Mouse (Mus musculus) forebrain, embryonic 13.5 days (tissue): ENCODE data around the gene Igsf23. TPM values are rescaled to one million over a fixed set of nuclear protein-coding genes. Genes with fewer than 3 reads are reported as not detected.

ENCODE experiments used
- ATAC-seq: fragments of 200-750 bp; cut with Nextera tagmentation; 2 replicates; pipeline ENCODE4 v1.8.0; 2017
- H3K27ac ChIP-seq: fragments of 300-500 bp; sonication (generic); 2 replicates; pipeline ENCODE4 v1.5.1; 2015; ENCODE audit warnings: inconsistent platforms, mild to moderate bottlenecking, moderate library complexity
- H3K27me3 ChIP-seq: fragments of 300-500 bp; sonication (generic); 2 replicates; pipeline ENCODE4 v1.6.1; 2015; ENCODE audit warnings: mild to moderate bottlenecking, inconsistent platforms
- H3K36me3 ChIP-seq: fragments of 300-500 bp; sonication (generic); 2 replicates; pipeline ENCODE4 v1.6.1; 2015; ENCODE audit warnings: mild to moderate bottlenecking, inconsistent platforms; ENCODE audit not compliant: poor library complexity, severe bottlenecking
- H3K4me1 ChIP-seq: fragments of 300-500 bp; sonication (generic); 2 replicates; pipeline ENCODE4 v1.6.1; 2015; ENCODE audit warnings: inconsistent platforms
- H3K4me2 ChIP-seq: fragments of 300-500 bp; sonication (generic); 2 replicates; pipeline ENCODE4 v1.6.1; 2015; ENCODE audit warnings: inconsistent platforms, mild to moderate bottlenecking, moderate library complexity
- H3K4me3 ChIP-seq: fragments of 300-500 bp; sonication (generic); 2 replicates; pipeline ENCODE4 v1.5.1; 2015; ENCODE audit warnings: mild to moderate bottlenecking, inconsistent platforms
- H3K9ac ChIP-seq: fragments of 300-500 bp; sonication (generic); 2 replicates; pipeline ENCODE4 v1.6.1; 2015; ENCODE audit warnings: mild to moderate bottlenecking, inconsistent platforms
- H3K9me3 ChIP-seq: fragments of 300-500 bp; sonication (generic); replicated peaks from 2 replicates; pipeline ENCODE4 v1.6.1; 2016; ENCODE audit warnings: inconsistent platforms
- WGBS: fragments of 180-500 bp; shearing (Covaris S2); methylation state at CpG from one replicate; pipeline ENCODE4 v1.1.7; 2015; 5-methylcytosine and 5-hydroxymethylcytosine counted together
- polyA plus RNA-seq: library from polyadenylated mRNA; unstranded; fragments of >200 nt; fragmentation: Nextera tagmentation; extraction: Ambion mirVana; gene quantifications from 2 replicates; pipeline ENCODE4 v1.2.1, GENCODE M21; 2015

Igsf23 gene
- polyA plus RNA-seq, 1 experiment from 2014 or later, result not detected

DNA sequence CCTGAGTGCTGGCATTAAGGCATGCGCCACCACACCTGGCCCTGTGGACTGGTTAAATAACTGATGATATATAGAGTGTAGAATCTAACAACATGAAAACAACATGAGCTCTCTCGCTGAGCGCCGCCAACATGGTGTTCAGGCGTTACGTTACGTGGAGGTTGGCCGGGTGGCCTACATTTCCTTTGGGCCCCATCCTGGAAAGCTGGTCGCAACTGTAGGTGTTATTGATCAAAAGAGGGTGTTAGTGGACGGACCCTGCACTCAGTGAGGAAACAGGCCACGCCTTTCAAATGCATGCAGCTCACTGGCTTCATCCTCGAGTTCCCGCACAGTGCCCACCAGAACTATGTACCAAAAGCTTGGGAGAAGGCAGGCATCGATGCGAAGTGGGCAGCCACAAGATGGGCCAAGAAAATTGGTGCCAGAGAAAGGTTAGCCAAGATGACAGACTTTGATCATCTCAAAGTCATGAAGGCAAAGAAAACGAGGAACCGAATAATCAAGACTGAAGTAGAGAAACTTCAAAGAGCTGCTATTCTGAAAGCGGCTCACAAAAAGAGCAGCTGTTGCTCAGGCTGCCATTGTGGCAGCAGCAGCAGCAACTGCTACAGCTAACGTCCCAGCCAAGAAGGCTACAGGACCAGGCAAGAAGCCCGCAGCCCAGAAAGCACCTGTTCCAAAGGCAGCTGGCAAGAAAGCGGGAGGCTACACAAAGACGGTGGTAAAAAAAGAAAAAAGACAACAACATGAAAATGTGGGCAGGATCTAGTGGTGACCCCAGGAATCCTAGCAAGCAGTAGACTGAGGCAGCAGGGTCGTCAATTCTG, 38.6 kb downstream of the Igsf23 start:
- H3K4me3 ChIP-seq, result no peak overlapping the region
- no peak overlapping the region for H3K4me2 ChIP-seq
- peaks cover 1% of the 10 kb centered on the region; the same call in 1 of the 2 replicates for H3K9me3 ChIP-seq
- no peaks in the 10 kb centered on the region for H3K27me3 ChIP-seq
- H3K9ac ChIP-seq, result no peak overlapping the region
- WGBS, result 87% methylated on average over 23 of the region's 23 CpGs
- peaks cover 17% of the 10 kb centered on the region for H3K36me3 ChIP-seq
- H3K27ac ChIP-seq, result no peak overlapping the region
- no peak for ATAC-seq
- H3K4me1 ChIP-seq, result no peaks in the 10 kb centered on the region

DNA sequence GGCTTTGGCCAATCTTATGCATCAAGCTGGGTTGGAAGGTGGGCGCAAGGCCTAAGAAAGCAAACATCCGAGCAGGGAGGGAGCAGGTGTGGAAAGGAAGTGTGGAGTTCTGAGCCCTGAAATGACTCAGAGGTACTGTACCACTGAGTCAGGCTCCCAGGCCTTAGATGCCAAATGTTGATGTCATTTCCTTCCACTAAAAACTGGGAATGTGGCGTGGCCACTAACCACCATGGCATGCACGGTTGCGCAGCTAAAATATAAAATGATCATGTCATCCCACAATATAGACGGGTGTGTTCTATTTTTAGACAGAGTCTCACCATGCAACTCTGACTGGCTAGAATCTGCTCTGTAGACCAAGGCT, 39.3 kb downstream of the Igsf23 start:
- Histone ChIP-seq H3K9me3 (peaks cover 6% of the 10 kb centered on the region; the same call in 1 of the 2 replicates), H3K4me2 (no peak overlapping the region), H3K27me3 (no peaks in the 10 kb centered on the region), H3K4me3 (no peak overlapping the region), H3K9ac (no peak overlapping the region), H3K4me1 (no peaks in the 10 kb centered on the region), H3K36me3 (peaks cover 15% of the 10 kb centered on the region), H3K27ac (no peak overlapping the region)
- 92% methylated on average over 6 of the region's 6 CpGs for WGBS
- no peak for ATAC-seq

DNA sequence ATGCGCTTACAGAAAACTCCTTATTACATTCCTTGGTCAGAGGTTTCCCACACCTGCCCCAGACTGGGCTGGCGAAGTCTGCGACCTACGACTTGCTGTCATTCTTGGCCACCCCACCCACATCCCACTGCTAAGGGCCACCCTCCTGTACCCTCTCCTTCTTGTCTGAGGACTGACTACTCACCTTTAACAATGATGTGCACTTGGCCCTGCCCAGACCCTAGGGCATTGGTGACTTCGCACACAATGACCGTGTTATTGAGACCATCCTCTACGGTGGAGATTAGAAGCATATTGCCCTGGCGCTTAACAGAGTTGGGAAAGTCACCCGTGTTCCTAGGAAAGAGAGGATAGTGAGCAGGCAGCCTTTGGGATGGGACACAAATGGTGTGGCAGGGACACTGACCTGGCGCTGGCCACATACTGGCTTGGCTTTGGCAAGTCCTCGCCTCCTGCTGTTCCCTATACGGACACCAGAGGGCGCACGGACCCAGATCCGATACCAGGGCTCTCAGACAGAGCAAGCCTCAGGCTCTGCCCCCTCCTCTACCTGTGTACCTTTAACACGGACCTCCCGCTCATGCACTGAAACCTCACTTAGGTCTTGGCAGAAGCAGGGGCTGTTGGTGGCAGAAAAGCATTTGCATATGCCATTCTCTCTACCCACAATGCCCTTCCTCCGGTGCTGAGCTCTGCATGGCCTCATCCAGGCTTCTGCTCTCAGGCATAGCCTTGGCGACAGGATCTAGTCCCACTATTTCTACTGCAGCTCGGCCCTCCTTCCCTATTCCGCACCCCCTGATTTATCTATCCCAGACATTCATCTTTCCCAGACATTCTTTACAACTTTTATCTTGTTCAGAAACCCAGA, 39.9 kb downstream of the Igsf23 start:
- Histone ChIP-seq H3K4me1 (no peaks in the 10 kb centered on the region), H3K27ac (no peak overlapping the region), H3K9ac (no peak overlapping the region), H3K9me3 (peaks cover 6% of the 10 kb centered on the region; the same call in 1 of the 2 replicates), H3K4me2 (no peak overlapping the region), H3K4me3 (no peak overlapping the region), H3K27me3 (no peaks in the 10 kb centered on the region), H3K36me3 (peaks cover 14% of the 10 kb centered on the region)
- WGBS, result 51% methylated on average over 21 of the region's 21 CpGs
- ATAC-seq, result peak; percentile 70

DNA sequence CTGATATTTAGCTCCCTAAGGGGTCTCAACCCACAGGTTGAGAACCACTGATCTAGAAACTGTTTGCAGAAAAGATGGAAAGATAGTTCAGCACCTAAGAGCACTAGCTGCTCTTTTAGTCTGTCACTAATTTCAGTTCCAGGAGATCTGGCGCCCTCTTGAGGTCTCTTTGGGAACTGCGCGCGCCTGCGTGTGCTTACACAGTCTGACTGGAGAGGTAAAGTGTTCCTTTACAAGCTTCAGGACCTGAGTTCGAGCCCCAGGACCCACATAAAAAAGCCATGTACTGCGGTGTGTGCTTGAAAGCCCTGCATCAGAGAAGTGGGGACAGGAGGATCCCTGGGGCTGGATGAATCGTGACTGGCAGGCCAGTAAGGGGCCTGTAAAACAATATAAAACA, 60.7 kb downstream of the Igsf23 start:
- H3K27ac ChIP-seq, result no peak overlapping the region
- 50% methylated on average over 8 of the region's 8 CpGs for WGBS
- H3K4me3 ChIP-seq, result no peak overlapping the region
- H3K27me3 ChIP-seq, result no peaks in the 10 kb centered on the region
- H3K9me3 ChIP-seq, result peaks cover 2% of the 10 kb centered on the region; the same call in 1 of the 2 replicates
- ATAC-seq, result no peak
- H3K9ac ChIP-seq, result no peak overlapping the region
- no peaks in the 10 kb centered on the region for H3K36me3 ChIP-seq
- no peak overlapping the region for H3K4me2 ChIP-seq
- H3K4me1 ChIP-seq, result no peaks in the 10 kb centered on the region

DNA sequence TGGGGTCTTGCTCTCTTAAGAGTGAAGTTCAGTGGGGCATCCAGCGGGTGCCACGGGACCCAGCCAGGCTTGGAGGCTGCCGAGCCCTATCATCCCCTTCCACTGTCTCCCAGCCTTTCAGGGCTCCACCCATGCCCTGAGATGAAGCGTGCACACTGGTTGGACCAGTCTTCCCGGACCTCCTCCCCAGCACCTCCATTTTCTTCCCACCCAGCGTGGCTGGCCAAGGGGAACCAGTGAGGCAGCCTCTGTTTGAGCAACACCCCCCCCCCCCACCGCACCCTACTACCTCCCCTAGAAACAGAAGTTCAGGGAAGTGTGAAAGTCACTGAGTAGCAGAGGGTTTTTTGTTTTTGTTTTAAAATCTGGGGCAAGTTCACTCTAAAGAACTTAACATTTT, 62.7 kb downstream of the Igsf23 start, which contains the start of gene Ceacam19:
Gene Ceacam19 (minus strand): TSS at position 117 of the 400 bp plus-strand sequence.
- Histone ChIP-seq H3K36me3 (no peaks in the 10 kb centered on the region), H3K4me3 (no peak within 1 kb of the TSS), H3K9me3 (peaks cover 3% of the 10 kb centered on the region; the same call in 1 of the 2 replicates), H3K9ac (no peak within 1 kb of the TSS), H3K4me2 (no peak within 1 kb of the TSS), H3K27ac (no peak within 1 kb of the TSS), H3K27me3 (no peaks in the 10 kb centered on the region), H3K4me1 (no peaks in the 10 kb centered on the region)
- 81% methylated on average over 7 of the region's 7 CpGs for WGBS
- no peak for ATAC-seq

Other genes with a start within 250 kb of the Igsf23 start
- 112 and 118 TPM in 2 replicates for gene Tomm40, start 235.3 kb downstream of the Igsf23 start, polyA plus RNA-seq
- 34.6 and 38.0 TPM in 2 replicates for gene Nectin2, start 200.3 kb downstream of the Igsf23 start, polyA plus RNA-seq
- 4.4 and 5.7 TPM in 2 replicates for gene Bcam, start 179.7 kb downstream of the Igsf23 start, polyA plus RNA-seq
- gene Cblc, start 153.9 kb downstream of the Igsf23 start, polyA plus RNA-seq, result not detected in 2 replicates
- gene Bcl3, start 128.0 kb downstream of the Igsf23 start, polyA plus RNA-seq, result 0.23 and 0.49 TPM in 2 replicates
- 2.3 and 3.9 TPM in 2 replicates for gene Gm19345, start 98.8 kb downstream of the Igsf23 start, polyA plus RNA-seq
- gene Ceacam16, start 89.5 kb downstream of the Igsf23 start, polyA plus RNA-seq, result not detected in 2 replicates
- not detected in 2 replicates for gene Ceacam19, start 62.8 kb downstream of the Igsf23 start, polyA plus RNA-seq
- 4.9 and 5.1 TPM in 2 replicates for gene Pvr, start 29.6 kb downstream of the Igsf23 start, polyA plus RNA-seq
- not detected in 2 replicates for gene Ceacam20, start 14.7 kb upstream of the Igsf23 start, polyA plus RNA-seq
- not detected in 2 replicates for gene Nlrp9b, start 40.7 kb upstream of the Igsf23 start, polyA plus RNA-seq
- gene Vmn1r91, start 148.9 kb upstream of the Igsf23 start, polyA plus RNA-seq, result not detected in 2 replicates
- gene Gm16442, start 171.8 kb upstream of the Igsf23 start, polyA plus RNA-seq, result not detected in 2 replicates
- gene Vmn1r93, start 188.3 kb upstream of the Igsf23 start, polyA plus RNA-seq, result not detected in 2 replicates
- gene Vmn1r94, start 217.6 kb upstream of the Igsf23 start, polyA plus RNA-seq, result not detected in 2 replicates
- not detected in 2 replicates for gene Vmn1r95, start 243.0 kb upstream of the Igsf23 start, polyA plus RNA-seq